Mouse (Mus musculus): ENCODE results near the gene Tbc1d10b. TPM values are rescaled to one million over a fixed set of nuclear protein-coding genes. Genes with fewer than 3 reads are reported as not detected.

The Tbc1d10b gene
- polyA plus RNA-seq, 1 experiment: 26.8 TPM

DNA sequence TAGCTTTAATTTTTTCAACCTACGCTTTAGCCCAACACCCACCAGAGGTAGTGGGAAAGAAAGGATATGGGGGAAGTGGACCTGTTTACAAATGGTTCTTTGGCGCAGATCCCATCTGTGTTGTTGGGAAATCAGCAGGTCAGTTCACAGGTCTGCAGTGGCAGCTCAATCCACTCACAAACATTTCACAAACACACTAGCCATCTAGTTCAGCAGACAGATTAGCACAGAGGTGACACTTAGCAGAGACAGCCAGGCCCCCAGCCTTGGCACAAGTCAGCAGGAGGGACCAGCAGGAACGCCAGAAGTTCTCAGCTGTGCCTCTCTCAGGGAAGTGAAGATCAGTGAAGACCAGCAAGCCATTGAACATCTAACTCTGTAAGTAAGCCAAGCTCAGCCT, 60.4 kb downstream of the Tbc1d10b start:
- TF ChIP-seq POLR2A (IDR thresholded peaks at IDR 0.05; ENCODE audit: low read depth, low read length) (no peak), CTCF (conservative IDR thresholded peaks at IDR 0.05; ENCODE audit: insufficient read depth, insufficient read length, low read depth, low read length) (no peak)

More for the DNA sequence above, 60.4 kb downstream of the Tbc1d10b start:
- no peak overlapping the region for H3K4me3 ChIP-seq (ENCODE audit: insufficient read depth, low read depth, low read length)
- H3K27ac ChIP-seq (ENCODE audit: insufficient read depth, low read depth, low read length): no peak overlapping the region
- no peaks in the 10 kb centered on the region for H3K4me1 ChIP-seq (ENCODE audit: control insufficient read depth, insufficient read depth, low read length)
- no peaks in the 10 kb centered on the region for H3K27me3 ChIP-seq (replicated peaks; ENCODE audit: control insufficient read depth, insufficient read depth, low read length)
- DNase-seq: no peak
- no peaks in the 10 kb centered on the region for H3K36me3 ChIP-seq (ENCODE audit: control insufficient read depth, insufficient read depth, low read length)
- WGBS: 72% methylated on average over 3 of the region's 3 CpGs

Other genes with a start within 250 kb of the Tbc1d10b start
- gene Cdipt, start 232.6 kb downstream of the Tbc1d10b start, polyA plus RNA-seq (2012; rRNA removed): 237 and 284 TPM in 2 replicates
- gene Cdiptos, start 232.4 kb downstream of the Tbc1d10b start, polyA plus RNA-seq (2012; rRNA removed): 0.74 and 1.1 TPM in 2 replicates
- 56.9 and 66.9 TPM in 2 replicates for gene Mvp, start 193.8 kb downstream of the Tbc1d10b start, polyA plus RNA-seq (2012; rRNA removed)
- gene Pagr1b, start 192.0 kb downstream of the Tbc1d10b start, polyA plus RNA-seq (2012; rRNA removed): 0.91 and 1.3 TPM in 2 replicates
- 2.8 and 17.6 TPM in 2 replicates for gene Pagr1a, start 191.1 kb downstream of the Tbc1d10b start, polyA plus RNA-seq (2012; rRNA removed)
- gene Gm42742, start 187.4 kb downstream of the Tbc1d10b start, polyA plus RNA-seq (2012; rRNA removed): 21.2 and 28.9 TPM in 2 replicates
- gene Prrt2, start 187.3 kb downstream of the Tbc1d10b start, polyA plus RNA-seq (2012; rRNA removed): 3.6 and 4.6 TPM in 2 replicates
- 97.9 and 115 TPM in 2 replicates for gene Maz, start 181.4 kb downstream of the Tbc1d10b start, polyA plus RNA-seq (2012; rRNA removed)
- gene Kif22, start 166.0 kb downstream of the Tbc1d10b start, polyA plus RNA-seq (2012; rRNA removed): 0.67 and 0.73 TPM in 2 replicates
- gene Zg16, start 121.1 kb downstream of the Tbc1d10b start, polyA plus RNA-seq (2012; rRNA removed): not detected in 2 replicates
- 4.2 and 7.7 TPM in 2 replicates for gene AI467606, start 117.1 kb downstream of the Tbc1d10b start, polyA plus RNA-seq (2012; rRNA removed)
- gene Qprt, start 86.2 kb downstream of the Tbc1d10b start, polyA plus RNA-seq (2012; rRNA removed): 127 and 137 TPM in 2 replicates
- 2.7 and 5.2 TPM in 2 replicates for gene Spn, start 70.6 kb downstream of the Tbc1d10b start, polyA plus RNA-seq (2012; rRNA removed)
- gene Cd2bp2, start 12.4 kb downstream of the Tbc1d10b start, polyA plus RNA-seq (2012; rRNA removed): 26.9 and 33.6 TPM in 2 replicates
- 0.33 and 90.1 TPM in 2 replicates for gene Mylpf, start 422 bp upstream of the Tbc1d10b start, polyA plus RNA-seq (2012; rRNA removed)
- gene Zfp553, start 24.6 kb upstream of the Tbc1d10b start, polyA plus RNA-seq (2012; rRNA removed): 7.9 and 9.6 TPM in 2 replicates
- 24.1 and 38.4 TPM in 2 replicates for gene Sept1, start 24.7 kb upstream of the Tbc1d10b start, polyA plus RNA-seq (2012; rRNA removed)
- 48.4 and 85.5 TPM in 2 replicates for gene Zfp771, start 35.8 kb upstream of the Tbc1d10b start, polyA plus RNA-seq (2012; rRNA removed)
- 68.9 and 70.5 TPM in 2 replicates for gene Dctpp1, start 52.2 kb upstream of the Tbc1d10b start, polyA plus RNA-seq (2012; rRNA removed)
- 153 and 156 TPM in 2 replicates for gene Sephs2, start 65.6 kb upstream of the Tbc1d10b start, polyA plus RNA-seq (2012; rRNA removed)
- 2.9 and 7.2 TPM in 2 replicates for gene Itgal, start 87.8 kb upstream of the Tbc1d10b start, polyA plus RNA-seq (2012; rRNA removed)
- gene Zfp768, start 137.1 kb upstream of the Tbc1d10b start, polyA plus RNA-seq (2012; rRNA removed): 36.7 and 52.0 TPM in 2 replicates
- gene Zfp747, start 167.6 kb upstream of the Tbc1d10b start, polyA plus RNA-seq (2012; rRNA removed): 6.5 and 7.2 TPM in 2 replicates
- 3.3 and 3.4 TPM in 2 replicates for gene 9130019O22Rik, start 178.7 kb upstream of the Tbc1d10b start, polyA plus RNA-seq (2012; rRNA removed)
- gene E430018J23Rik, start 185.2 kb upstream of the Tbc1d10b start, polyA plus RNA-seq (2012; rRNA removed): 5.5 and 7.4 TPM in 2 replicates
- gene Zfp764, start 198.4 kb upstream of the Tbc1d10b start, polyA plus RNA-seq (2012; rRNA removed): 6.2 and 6.6 TPM in 2 replicates
- gene Zfp688, start 213.6 kb upstream of the Tbc1d10b start, polyA plus RNA-seq (2012; rRNA removed): 19.1 TPM in 2 replicates
- gene Zfp689, start 240.7 kb upstream of the Tbc1d10b start, polyA plus RNA-seq (2012; rRNA removed): 3.0 and 3.4 TPM in 2 replicates